Mouse (Mus musculus) small intestine, adult 2 months (tissue): Measurements from ENCODE around the gene Ern1.

Experiments
- CTCF ChIP-seq: fragments of 200-500 bp; IDR thresholded peaks from 2 replicates; pipeline ENCODE4 v1.5.1; 2012; ENCODE audit warnings: low read depth, mild to moderate bottlenecking, control low read depth, inconsistent platforms, low read length, moderate library complexity, mixed read lengths; ENCODE audit not compliant: insufficient replicate concordance, insufficient read length; ENCODE audit errors: extremely low read depth
- POLR2A ChIP-seq: fragments of 200-500 bp; IDR thresholded peaks from 2 replicates; pipeline ENCODE4 v1.6.1; 2012; ENCODE audit warnings: low read depth, mild to moderate bottlenecking, control low read depth, inconsistent platforms, low read length, moderate library complexity

DNA sequence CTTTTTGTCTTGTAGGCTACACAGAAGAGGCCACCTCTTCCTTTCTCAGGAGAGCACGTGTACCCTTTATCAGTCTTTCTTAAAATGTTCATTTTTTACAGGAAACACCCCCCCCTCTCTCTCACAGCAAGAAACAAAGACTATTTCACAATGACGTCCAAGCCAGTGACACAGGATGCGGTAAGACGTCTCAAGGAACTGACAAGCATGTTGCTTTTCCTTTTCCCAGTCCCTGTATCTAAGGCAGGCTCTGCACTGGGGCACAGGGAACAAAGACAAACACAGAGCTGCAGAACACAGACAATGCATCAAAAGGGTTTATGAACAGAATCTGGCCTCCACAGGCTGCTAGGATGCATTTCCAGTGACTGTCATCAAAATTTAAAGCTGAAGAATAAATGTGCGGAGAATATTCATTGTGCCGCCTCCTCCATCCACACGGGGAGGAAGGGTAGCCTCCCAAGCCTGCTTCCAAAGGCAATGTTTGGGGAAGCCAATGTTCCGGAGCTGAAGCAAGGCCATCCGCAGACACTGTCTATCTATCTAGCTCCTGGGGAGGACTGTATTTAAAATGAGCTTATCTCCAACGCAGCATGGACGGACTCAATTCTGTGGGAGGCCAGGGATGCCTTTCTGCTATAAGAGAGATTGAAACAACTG is 48.7 kb upstream of the Ern1 start:
- TF ChIP-seq POLR2A: no peak
- TF ChIP-seq CTCF: no peak
